Mouse (Mus musculus): ENCODE measurements at regions not wholly inside any gene's neighbourhood (a gene's known extent, or its start where the extent isn't known, plus 50 kb on each side); places are given as distances from the start of the nearest gene placed in this dataset.
A peak's percentile ranks its signal among the peaks of the same experiment; 100 is the strongest.

GRCm38 (mm10) chr14:60515094-60515786 is 118.6 kb upstream of the Spata13 start:
- no peaks in the 10 kb centered on the region for H3K27me3 ChIP-seq (replicated peaks; ENCODE audit: control insufficient read depth, insufficient read depth, low read length)
- no peaks in the 10 kb centered on the region for H3K9me3 ChIP-seq (ENCODE audit: control insufficient read depth, low read length)
- ATAC-seq (replicated peaks; ENCODE audit: low FRiP score, low TSS enrichment, low read depth) (no peak), DNase-seq (ENCODE audit: low spot score) (no peak)
- no peak overlapping the region for H3K27ac ChIP-seq (ENCODE audit: low read depth)
- H3K4me1 ChIP-seq (replicated peaks; ENCODE audit: control insufficient read depth, insufficient read depth, low read length), result no peaks in the 10 kb centered on the region
- H3K9ac ChIP-seq (ENCODE audit: low read length), result no peak overlapping the region
- no peaks in the 10 kb centered on the region for H3K36me3 ChIP-seq (ENCODE audit: control insufficient read depth, insufficient read depth, low read length)
- 82% methylated on average over 12 of the region's 12 CpGs for WGBS
- H3K4me2 ChIP-seq (ENCODE audit: low read length), result no peak overlapping the region
- no peak overlapping the region for H3K4me3 ChIP-seq (ENCODE audit: low read depth, low read length)

- ATAC-seq (replicated peaks; ENCODE audit: low FRiP score, low TSS enrichment, low read depth), result no peak
- H3K27me3 ChIP-seq (replicated peaks; ENCODE audit: control insufficient read depth, insufficient read depth, low read length), result no peaks in the 10 kb centered on the region
- WGBS, result 93% methylated on average over 11 of the region's 11 CpGs
Measured at GRCm38 (mm10) chr14:60517891-60518290, 115.9 kb upstream of the Spata13 start.

GRCm38 (mm10) chr14:60523010-60523409 is 110.8 kb upstream of the Spata13 start:
- Histone ChIP-seq H3K9me3 (ENCODE audit: control insufficient read depth, low read length) (no peaks in the 10 kb centered on the region), H3K4me1 (replicated peaks; ENCODE audit: control insufficient read depth, insufficient read depth, low read length) (peaks cover 4% of the 10 kb centered on the region; the same call in 1 of the 2 replicates), H3K27ac (ENCODE audit: low read depth) (no peak overlapping the region), H3K36me3 (ENCODE audit: control insufficient read depth, insufficient read depth, low read length) (no peaks in the 10 kb centered on the region), H3K9ac (ENCODE audit: low read length) (no peak overlapping the region), H3K4me3 (ENCODE audit: low read depth, low read length) (no peak overlapping the region), H3K27me3 (replicated peaks; ENCODE audit: control insufficient read depth, insufficient read depth, low read length) (no peaks in the 10 kb centered on the region), H3K4me2 (ENCODE audit: low read length) (no peak overlapping the region)
- WGBS, result 65% methylated on average over 1 of the region's 1 CpGs
- no peak for ATAC-seq (replicated peaks; ENCODE audit: low FRiP score, low TSS enrichment, low read depth)
- no peak for DNase-seq (ENCODE audit: low spot score)

More at GRCm38 (mm10) chr14:60517891-60518290, 115.9 kb upstream of the Spata13 start:
- Histone ChIP-seq H3K4me2 (ENCODE audit: low read length) (no peak overlapping the region), H3K4me3 (ENCODE audit: low read depth, low read length) (no peak overlapping the region), H3K4me1 (replicated peaks; ENCODE audit: control insufficient read depth, insufficient read depth, low read length) (peaks cover 4% of the 10 kb centered on the region; the same call in 1 of the 2 replicates), H3K36me3 (ENCODE audit: control insufficient read depth, insufficient read depth, low read length) (no peaks in the 10 kb centered on the region), H3K27ac (ENCODE audit: low read depth) (no peak overlapping the region), H3K9me3 (ENCODE audit: control insufficient read depth, low read length) (no peaks in the 10 kb centered on the region), H3K9ac (ENCODE audit: low read length) (no peak overlapping the region)
- DNase-seq (ENCODE audit: low spot score), result no peak

- Histone ChIP-seq H3K4me3 (ENCODE audit: low read depth, low read length) (no peak overlapping the region), H3K9ac (ENCODE audit: low read length) (no peak overlapping the region), H3K4me1 (replicated peaks; ENCODE audit: control insufficient read depth, insufficient read depth, low read length) (peaks cover 4% of the 10 kb centered on the region; the same call in 1 of the 2 replicates), H3K4me2 (ENCODE audit: low read length) (no peak overlapping the region), H3K9me3 (ENCODE audit: control insufficient read depth, low read length) (no peaks in the 10 kb centered on the region), H3K36me3 (ENCODE audit: control insufficient read depth, insufficient read depth, low read length) (no peaks in the 10 kb centered on the region), H3K27ac (ENCODE audit: low read depth) (no peak overlapping the region), H3K27me3 (replicated peaks; ENCODE audit: control insufficient read depth, insufficient read depth, low read length) (no peaks in the 10 kb centered on the region)
- ATAC-seq (replicated peaks; ENCODE audit: low FRiP score, low TSS enrichment, low read depth) (no peak), DNase-seq (ENCODE audit: low spot score) (no peak)
- 83% methylated on average over 4 of the region's 4 CpGs for WGBS
Measured at GRCm38 (mm10) chr14:60524869-60525268, 108.9 kb upstream of the Spata13 start.

GRCm38 (mm10) chr14:60525284-60525962 is 108.4 kb upstream of the Spata13 start:
- 64% methylated on average over 13 of the region's 13 CpGs for WGBS
- no peaks in the 10 kb centered on the region for H3K27me3 ChIP-seq (replicated peaks; ENCODE audit: control insufficient read depth, insufficient read depth, low read length)
- H3K4me3 ChIP-seq (ENCODE audit: low read depth, low read length), result no peak overlapping the region
- no peaks in the 10 kb centered on the region for H3K36me3 ChIP-seq (ENCODE audit: control insufficient read depth, insufficient read depth, low read length)
- ATAC-seq (replicated peaks; ENCODE audit: low FRiP score, low TSS enrichment, low read depth) (peak; percentile 71; the same call in 1 of the 2 replicates), DNase-seq (ENCODE audit: low spot score) (peak; percentile 86)
- no peak overlapping the region for H3K27ac ChIP-seq (ENCODE audit: low read depth)
- no peak overlapping the region for H3K9ac ChIP-seq (ENCODE audit: low read length)
- H3K9me3 ChIP-seq (ENCODE audit: control insufficient read depth, low read length), result no peaks in the 10 kb centered on the region
- no peak overlapping the region for H3K4me2 ChIP-seq (ENCODE audit: low read length)
- H3K4me1 ChIP-seq (replicated peaks; ENCODE audit: control insufficient read depth, insufficient read depth, low read length), result peaks cover 9% of the 10 kb centered on the region; the same call in 1 of the 2 replicates

GRCm38 (mm10) chr14:60525979-60526378 is 107.8 kb upstream of the Spata13 start:
- Histone ChIP-seq H3K4me3 (ENCODE audit: low read depth, low read length) (no peak overlapping the region), H3K27ac (ENCODE audit: low read depth) (no peak overlapping the region), H3K27me3 (replicated peaks; ENCODE audit: control insufficient read depth, insufficient read depth, low read length) (no peaks in the 10 kb centered on the region), H3K4me2 (ENCODE audit: low read length) (no peak overlapping the region), H3K9ac (ENCODE audit: low read length) (no peak overlapping the region), H3K9me3 (ENCODE audit: control insufficient read depth, low read length) (no peaks in the 10 kb centered on the region), H3K36me3 (ENCODE audit: control insufficient read depth, insufficient read depth, low read length) (no peaks in the 10 kb centered on the region), H3K4me1 (replicated peaks; ENCODE audit: control insufficient read depth, insufficient read depth, low read length) (peaks cover 10% of the 10 kb centered on the region; the same call in 1 of the 2 replicates)
- DNase-seq (ENCODE audit: low spot score), result no peak
- no peak for ATAC-seq (replicated peaks; ENCODE audit: low FRiP score, low TSS enrichment, low read depth)
- WGBS, result 80% methylated on average over 3 of the region's 3 CpGs

GRCm38 (mm10) chr14:60526832-60527231 is 107.0 kb upstream of the Spata13 start:
- Histone ChIP-seq H3K36me3 (ENCODE audit: control insufficient read depth, insufficient read depth, low read length) (no peaks in the 10 kb centered on the region), H3K27me3 (replicated peaks; ENCODE audit: control insufficient read depth, insufficient read depth, low read length) (no peaks in the 10 kb centered on the region), H3K27ac (ENCODE audit: low read depth) (no peak overlapping the region), H3K4me3 (ENCODE audit: low read depth, low read length) (no peak overlapping the region), H3K4me2 (ENCODE audit: low read length) (no peak overlapping the region), H3K4me1 (replicated peaks; ENCODE audit: control insufficient read depth, insufficient read depth, low read length) (0 out of 2 replicates have a peak, but pooled peaks cover 7% of the 10 kb centered on the region), H3K9me3 (ENCODE audit: control insufficient read depth, low read length) (no peaks in the 10 kb centered on the region), H3K9ac (ENCODE audit: low read length) (no peak overlapping the region)
- DNase-seq (ENCODE audit: low spot score) (no peak), ATAC-seq (replicated peaks; ENCODE audit: low FRiP score, low TSS enrichment, low read depth) (no peak)
- 76% methylated on average over 10 of the region's 10 CpGs for WGBS

GRCm38 (mm10) chr14:60527951-60528350 is 105.8 kb upstream of the Spata13 start:
- H3K4me1 ChIP-seq (replicated peaks; ENCODE audit: control insufficient read depth, insufficient read depth, low read length), result 0 out of 2 replicates have a peak, but pooled peaks cover 7% of the 10 kb centered on the region
- no peak overlapping the region for H3K27ac ChIP-seq (ENCODE audit: low read depth)
- no peak for ATAC-seq (replicated peaks; ENCODE audit: low FRiP score, low TSS enrichment, low read depth)
- no peaks in the 10 kb centered on the region for H3K27me3 ChIP-seq (replicated peaks; ENCODE audit: control insufficient read depth, insufficient read depth, low read length)
- H3K4me3 ChIP-seq (ENCODE audit: low read depth, low read length), result no peak overlapping the region
- H3K4me2 ChIP-seq (ENCODE audit: low read length), result no peak overlapping the region
- H3K9me3 ChIP-seq (ENCODE audit: control insufficient read depth, low read length), result no peaks in the 10 kb centered on the region
- no peaks in the 10 kb centered on the region for H3K36me3 ChIP-seq (ENCODE audit: control insufficient read depth, insufficient read depth, low read length)
- WGBS, result 84% methylated on average over 5 of the region's 5 CpGs
- DNase-seq (ENCODE audit: low spot score), result no peak
- no peak overlapping the region for H3K9ac ChIP-seq (ENCODE audit: low read length)
